7 mouse cellular contexts compared by ENCODE assay signal in the genomic region with DNA sequence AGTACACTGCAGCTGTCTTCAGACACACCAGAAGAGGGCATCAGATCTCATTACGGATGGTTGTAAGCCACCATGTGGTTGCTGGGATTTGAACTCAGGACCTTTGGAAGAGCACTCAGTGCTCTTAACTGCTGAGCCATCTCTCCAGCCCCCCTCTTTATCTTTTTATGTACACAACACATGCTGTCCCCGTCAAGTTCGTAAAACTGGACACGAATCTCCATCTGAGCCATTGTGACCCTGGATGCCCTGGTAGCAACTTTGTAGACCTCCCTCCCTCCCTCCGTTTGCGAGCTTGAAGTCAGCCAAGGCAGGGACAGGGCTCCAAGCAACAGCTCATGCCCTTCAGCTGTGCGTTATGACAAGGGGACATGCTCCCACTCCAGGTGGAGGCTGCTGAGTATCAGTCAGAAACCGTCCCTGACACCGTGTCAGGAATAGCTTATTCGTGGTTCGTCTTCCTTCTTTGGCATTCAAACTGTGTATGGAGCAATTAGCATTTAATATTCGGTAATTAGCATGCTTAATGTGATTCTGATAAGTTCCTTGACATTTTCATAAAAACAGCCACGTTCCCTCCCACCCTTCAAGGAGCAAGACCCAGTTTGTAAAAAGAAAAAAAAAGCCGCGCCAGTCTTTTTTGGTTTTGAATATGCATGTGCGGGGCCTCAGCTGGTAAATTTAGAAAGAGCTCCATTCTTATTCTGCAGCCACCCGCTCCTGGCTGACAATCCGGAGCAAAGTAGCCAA. TPM values are rescaled to one million over a fixed set of nuclear protein-coding genes. Genes with fewer than 3 reads are reported as not detected.
DNase-seq lines count a peak whose midpoint lies in the region; ATAC-seq and TF ChIP-seq lines count a peak whose summit lies in the region.

No protein-coding gene starts in this region.

- H3K27ac ChIP-seq in lung, embryonic 14.5 days (ENCODE audit: low read depth), result peak overlapping the region; percentile 82
- peak overlapping the region; percentile 74 for H3K27ac ChIP-seq in forebrain, embryonic 14.5 days (ENCODE audit: low read depth, low read length)
- peak overlapping the region; percentile 79 for H3K27ac ChIP-seq in limb, embryonic 15.5 days
- peak overlapping the region; percentile 45 for H3K27ac ChIP-seq in neural tube, embryonic 14.5 days (ENCODE audit: low read depth, low read length)

- H3K27me3 ChIP-seq in lung, embryonic 14.5 days (ENCODE audit: insufficient read depth, low read length), result no peaks in the 10 kb centered on the region
- H3K27me3 ChIP-seq in forebrain, embryonic 14.5 days (replicated peaks; ENCODE audit: control insufficient read depth, insufficient read depth, low read length), result no peaks in the 10 kb centered on the region
- H3K27me3 ChIP-seq in limb, embryonic 15.5 days, result no peaks in the 10 kb centered on the region
- H3K27me3 ChIP-seq in neural tube, embryonic 14.5 days (ENCODE audit: control insufficient read depth, insufficient read depth, low read length), result no peaks in the 10 kb centered on the region

- H3K4me1 ChIP-seq in lung, embryonic 14.5 days (ENCODE audit: insufficient read depth), result 0 out of 2 replicates have a peak, but pooled peaks cover 4% of the 10 kb centered on the region
- H3K4me1 ChIP-seq in forebrain, embryonic 14.5 days (ENCODE audit: control insufficient read depth, insufficient read depth, low read length), result peaks cover 9% of the 10 kb centered on the region
- peaks cover 23% of the 10 kb centered on the region for H3K4me1 ChIP-seq in limb, embryonic 15.5 days
- peaks cover 15% of the 10 kb centered on the region for H3K4me1 ChIP-seq in neural tube, embryonic 14.5 days (ENCODE audit: control insufficient read depth, insufficient read depth, low read length)

- 4% methylated on average over 18 of the region's 18 CpGs for WGBS in lung, embryonic 14.5 days
- WGBS in forebrain, embryonic 14.5 days, result 7% methylated on average over 18 of the region's 18 CpGs
- WGBS in limb, embryonic 15.5 days, result 6% methylated on average over 18 of the region's 18 CpGs
- WGBS in neural tube, embryonic 14.5 days, result 6% methylated on average over 18 of the region's 18 CpGs

- TF ChIP-seq CTCF in lung, embryonic 14.5 days (IDR thresholded peaks at IDR 0.05; ENCODE audit: low read depth), result no peak

- DNase-seq in lung, embryonic 14.5 days, result peak; percentile 57
- DNase-seq in lung, postnatal 14 days, result no peak
- DNase-seq in c-Kit-positive CD71-positive TER-119-negative erythroid progenitor cells, embryonic 14.5 days (ENCODE audit: low read depth), result peak; percentile 36
- DNase-seq in forebrain, embryonic 14.5 days (ENCODE audit: low spot score), result no peak
- DNase-seq in thymus, postnatal 4 days, result no peak

- peak overlapping the region; percentile 96 for H3K4me3 ChIP-seq in lung, embryonic 14.5 days (ENCODE audit: low read depth, low read length)
- H3K4me3 ChIP-seq in forebrain, embryonic 14.5 days (ENCODE audit: low read depth, low read length), result peak overlapping the region; percentile 90
- peak overlapping the region; percentile 99 for H3K4me3 ChIP-seq in limb, embryonic 15.5 days
- peak overlapping the region; percentile 61 for H3K4me3 ChIP-seq in neural tube, embryonic 14.5 days (ENCODE audit: low read depth, low read length)

- H3K36me3 ChIP-seq in lung, embryonic 14.5 days (ENCODE audit: insufficient read depth), result peaks cover 29% of the 10 kb centered on the region
- H3K36me3 ChIP-seq in forebrain, embryonic 14.5 days (ENCODE audit: control insufficient read depth, insufficient read depth, low read length), result peaks cover 25% of the 10 kb centered on the region
- peaks cover 31% of the 10 kb centered on the region for H3K36me3 ChIP-seq in limb, embryonic 15.5 days
- H3K36me3 ChIP-seq in neural tube, embryonic 14.5 days (ENCODE audit: control insufficient read depth, insufficient read depth, low read length), result peaks cover 22% of the 10 kb centered on the region; the same call in 1 of the 2 replicates

- H3K9ac ChIP-seq in lung, embryonic 14.5 days, result peak overlapping the region; percentile 52
- H3K9ac ChIP-seq in forebrain, embryonic 14.5 days (ENCODE audit: low read length), result peak overlapping the region; percentile 58
- 0 out of 2 replicates have a peak overlapping the region, but pooled peaks have one; percentile 26 for H3K9ac ChIP-seq in limb, embryonic 15.5 days
- peak overlapping the region; percentile 30; the same call in 1 of the 2 replicates for H3K9ac ChIP-seq in neural tube, embryonic 14.5 days (replicated peaks; ENCODE audit: low read depth, low read length)

- H3K9me3 ChIP-seq in lung, embryonic 14.5 days (ENCODE audit: low read depth, low read length), result no peaks in the 10 kb centered on the region
- no peaks in the 10 kb centered on the region for H3K9me3 ChIP-seq in forebrain, embryonic 14.5 days (replicated peaks; ENCODE audit: control insufficient read depth, low read length)
- no peaks in the 10 kb centered on the region for H3K9me3 ChIP-seq in limb, embryonic 15.5 days
- H3K9me3 ChIP-seq in neural tube, embryonic 14.5 days (ENCODE audit: control insufficient read depth, low read length), result no peaks in the 10 kb centered on the region

- H3K4me2 ChIP-seq in lung, embryonic 14.5 days, result peak overlapping the region; percentile 92
- H3K4me2 ChIP-seq in forebrain, embryonic 14.5 days (ENCODE audit: low read length), result peak overlapping the region; percentile 89
- H3K4me2 ChIP-seq in limb, embryonic 15.5 days, result peak overlapping the region; percentile 79
- H3K4me2 ChIP-seq in neural tube, embryonic 14.5 days (ENCODE audit: low read depth, low read length), result peak overlapping the region; percentile 96

- no peak for ATAC-seq in lung, embryonic 14.5 days (ENCODE audit: insufficient read depth)
- ATAC-seq in forebrain, embryonic 14.5 days, result peak; percentile 15
- ATAC-seq in limb, embryonic 15.5 days (ENCODE audit: insufficient number of reproducible peaks, low FRiP score, low TSS enrichment, low read depth), result no peak
- no peak for ATAC-seq in neural tube, embryonic 14.5 days (ENCODE audit: low read depth)

RNA-seq across cellular contexts. Expression of a gene that starts 0.7 kb away (rescaled TPM):
- polyA plus RNA-seq in lung, embryonic 14.5 days (2014; fragmentation: Nextera tagmentation; extraction: Ambion mirVana), result 244 and 279 TPM in 2 replicates
- 168 and 179 TPM in 2 replicates for polyA plus RNA-seq in forebrain, embryonic 14.5 days (2014; fragmentation: Nextera tagmentation; extraction: Ambion mirVana)
- polyA plus RNA-seq in limb, embryonic 15.5 days (2015; fragmentation: Nextera tagmentation; extraction: Ambion mirVana), result 247 and 256 TPM in 2 replicates
- 186 and 189 TPM in 2 replicates for polyA plus RNA-seq in neural tube, embryonic 14.5 days (2014; fragmentation: Nextera tagmentation; extraction: Ambion mirVana)

RNA-seq across cellular contexts. Expression of a gene that starts 11.8 kb away (rescaled TPM):
- 0.27 and 0.39 TPM in 2 replicates for polyA plus RNA-seq in lung, embryonic 14.5 days (2014; fragmentation: Nextera tagmentation; extraction: Ambion mirVana)
- 0.25 TPM in 1 of 2 replicates, not detected in the other for polyA plus RNA-seq in forebrain, embryonic 14.5 days (2014; fragmentation: Nextera tagmentation; extraction: Ambion mirVana)
- 0.32 and 0.45 TPM in 2 replicates for polyA plus RNA-seq in limb, embryonic 15.5 days (2015; fragmentation: Nextera tagmentation; extraction: Ambion mirVana)
- 0.64 and 1.8 TPM in 2 replicates for polyA plus RNA-seq in neural tube, embryonic 14.5 days (2014; fragmentation: Nextera tagmentation; extraction: Ambion mirVana)

RNA-seq across cellular contexts. Expression of a gene that starts 32.4 kb away (rescaled TPM):
- 104 and 105 TPM in 2 replicates for polyA plus RNA-seq in lung, embryonic 14.5 days (2014; fragmentation: Nextera tagmentation; extraction: Ambion mirVana)
- polyA plus RNA-seq in forebrain, embryonic 14.5 days (2014; fragmentation: Nextera tagmentation; extraction: Ambion mirVana), result 99.7 and 107 TPM in 2 replicates
- 82.1 and 83.3 TPM in 2 replicates for polyA plus RNA-seq in limb, embryonic 15.5 days (2015; fragmentation: Nextera tagmentation; extraction: Ambion mirVana)
- polyA plus RNA-seq in neural tube, embryonic 14.5 days (2014; fragmentation: Nextera tagmentation; extraction: Ambion mirVana), result 89.1 and 97.9 TPM in 2 replicates

RNA-seq across cellular contexts. Expression of a gene that starts 36.2 kb away (rescaled TPM):
- 172 and 186 TPM in 2 replicates for polyA plus RNA-seq in lung, embryonic 14.5 days (2014; fragmentation: Nextera tagmentation; extraction: Ambion mirVana)
- polyA plus RNA-seq in forebrain, embryonic 14.5 days (2014; fragmentation: Nextera tagmentation; extraction: Ambion mirVana), result 127 and 131 TPM in 2 replicates
- polyA plus RNA-seq in limb, embryonic 15.5 days (2015; fragmentation: Nextera tagmentation; extraction: Ambion mirVana), result 287 and 301 TPM in 2 replicates
- polyA plus RNA-seq in neural tube, embryonic 14.5 days (2014; fragmentation: Nextera tagmentation; extraction: Ambion mirVana), result 78.3 and 85.0 TPM in 2 replicates

RNA-seq across cellular contexts. Expression of a gene that starts 52.5 kb away (rescaled TPM):
- not detected in 2 replicates for polyA plus RNA-seq in lung, embryonic 14.5 days (2014; fragmentation: Nextera tagmentation; extraction: Ambion mirVana)
- not detected in 2 replicates for polyA plus RNA-seq in forebrain, embryonic 14.5 days (2014; fragmentation: Nextera tagmentation; extraction: Ambion mirVana)
- not detected in 2 replicates for polyA plus RNA-seq in limb, embryonic 15.5 days (2015; fragmentation: Nextera tagmentation; extraction: Ambion mirVana)
- not detected in 2 replicates for polyA plus RNA-seq in neural tube, embryonic 14.5 days (2014; fragmentation: Nextera tagmentation; extraction: Ambion mirVana)

Comparison
In these comparisons a context has a peak if more than half of its experiments do, and no peak if none do; other contexts are left out.
1. DNase-seq: peak in lung, embryonic 14.5 days (single experiment) and c-Kit-positive CD71-positive TER-119-negative erythroid progenitor cells, embryonic 14.5 days (single experiment); none in lung, postnatal 14 days (single experiment), forebrain, embryonic 14.5 days (single experiment) and thymus, postnatal 4 days (single experiment).
2. Peak in every context shown above with its lines, with median percentiles within 50 percentile points of each other: H3K27ac ChIP-seq, H3K4me2 ChIP-seq, H3K4me3 ChIP-seq and H3K9ac ChIP-seq.